Mouse (Mus musculus) brain, embryonic 14.5 days (tissue): ENCODE results near the gene Efnb1.

Experiments used
- CTCF ChIP-seq: fragments of 200-500 bp; IDR thresholded peaks from 2 replicates; pipeline ENCODE4 v1.5.1; 2012; ENCODE audit warnings: inconsistent platforms, mild to moderate bottlenecking, moderate library complexity, borderline replicate concordance; ENCODE audit not compliant: insufficient read depth, insufficient read length; ENCODE audit errors: extremely low read depth
- POLR2A ChIP-seq: fragments of 200-500 bp; IDR thresholded peaks from 2 replicates; pipeline ENCODE4 v1.6.1; 2012; ENCODE audit warnings: mild to moderate bottlenecking, inconsistent platforms, borderline replicate concordance; ENCODE audit not compliant: poor library complexity, insufficient read depth, insufficient read length, severe bottlenecking; ENCODE audit errors: extremely low read depth

DNA sequence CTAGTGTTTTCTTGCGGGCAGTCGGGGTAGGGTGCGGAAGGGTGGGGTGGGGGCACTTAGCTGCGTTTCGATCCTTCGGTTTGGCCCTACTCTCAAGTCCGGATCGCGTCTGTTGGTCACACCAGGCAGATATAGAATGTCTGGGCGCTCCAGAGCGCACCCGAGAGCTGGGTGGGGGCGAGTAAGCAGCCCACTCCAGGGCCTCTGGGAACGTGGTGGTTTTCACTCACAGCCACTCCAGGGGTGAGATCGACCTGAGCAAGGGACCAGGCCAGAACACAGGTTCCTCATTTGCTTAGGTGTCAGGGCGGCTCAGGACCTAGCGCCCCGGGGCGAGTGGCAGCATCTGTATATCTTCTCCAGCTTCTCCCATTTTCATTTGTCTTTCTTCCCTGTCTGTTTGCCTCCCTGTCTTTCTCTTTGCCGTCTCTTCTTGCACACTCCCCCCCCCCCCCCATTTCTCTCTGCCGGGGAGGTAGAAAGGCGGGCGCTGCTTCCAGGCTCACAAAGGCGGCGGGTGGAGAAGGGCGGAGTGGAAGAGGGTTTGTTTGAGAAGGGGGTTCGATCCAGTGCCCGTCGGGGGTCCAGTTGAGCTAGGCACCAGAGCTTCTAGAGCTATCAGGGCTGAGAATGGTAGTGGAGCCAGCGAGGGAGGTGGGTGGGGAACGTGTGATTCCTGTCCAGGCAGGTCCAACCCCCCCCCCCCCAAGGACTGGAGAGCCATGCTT is 1.4 kb downstream of the Efnb1 start:
- TF ChIP-seq POLR2A (no peak), CTCF (no peak)
